Mouse (Mus musculus) heart, embryonic 12.5 days (tissue): ENCODE data around the gene Gm26741. TPM values are rescaled to one million over a fixed set of nuclear protein-coding genes. Genes with fewer than 3 reads are reported as not detected.

ENCODE experiments used
- ATAC-seq: fragments of 200-750 bp; cut with Nextera tagmentation; 2 replicates; pipeline ENCODE4 v1.8.0; 2017; ENCODE audit warnings: moderate TSS enrichment, moderate library complexity; ENCODE audit not compliant: insufficient number of reproducible peaks, low FRiP score
- H3K27ac ChIP-seq: fragments of 300-500 bp; sonication (generic); 2 replicates; pipeline ENCODE4 v1.5.1; 2016; ENCODE audit warnings: mild to moderate bottlenecking, moderate library complexity; ENCODE audit not compliant: poor library complexity, severe bottlenecking
- H3K27me3 ChIP-seq: fragments of 300-500 bp; sonication (generic); replicated peaks from 2 replicates; pipeline ENCODE4 v1.6.1; 2016; ENCODE audit warnings: mild to moderate bottlenecking, moderate library complexity
- H3K36me3 ChIP-seq: fragments of 300-500 bp; sonication (generic); 2 replicates; pipeline ENCODE4 v1.6.1; 2016; ENCODE audit warnings: mild to moderate bottlenecking, moderate library complexity
- H3K4me1 ChIP-seq: fragments of 300-500 bp; sonication (generic); replicated peaks from 2 replicates; pipeline ENCODE4 v1.6.1; 2016; ENCODE audit warnings: mild to moderate bottlenecking
- H3K4me2 ChIP-seq: fragments of 300-500 bp; sonication (generic); 2 replicates; pipeline ENCODE4 v1.6.1; 2016; ENCODE audit warnings: mild to moderate bottlenecking, moderate library complexity
- H3K4me3 ChIP-seq: fragments of 300-500 bp; sonication (generic); 2 replicates; pipeline ENCODE4 v1.5.1; 2016; ENCODE audit warnings: mild to moderate bottlenecking
- H3K9ac ChIP-seq: fragments of 300-500 bp; sonication (generic); 2 replicates; pipeline ENCODE4 v1.6.1; 2016; ENCODE audit warnings: mild to moderate bottlenecking, moderate library complexity
- H3K9me3 ChIP-seq: fragments of 300-500 bp; sonication (generic); replicated peaks from 2 replicates; pipeline ENCODE4 v1.6.1; 2016; ENCODE audit warnings: mild to moderate bottlenecking, moderate library complexity
- WGBS: fragments of 180-500 bp; shearing (Covaris S2); methylation state at CpG from one replicate; pipeline ENCODE4 v1.1.7; 2016; 5-methylcytosine and 5-hydroxymethylcytosine counted together
- polyA plus RNA-seq: library from polyadenylated mRNA; unstranded; fragments of >200 nt; fragmentation: Nextera tagmentation; extraction: Ambion mirVana; gene quantifications from 2 replicates; pipeline ENCODE4 v1.2.1, GENCODE M21; 2016

Gene Gm26741
- polyA plus RNA-seq, 1 experiment from 2014 or later = not detected

DNA sequence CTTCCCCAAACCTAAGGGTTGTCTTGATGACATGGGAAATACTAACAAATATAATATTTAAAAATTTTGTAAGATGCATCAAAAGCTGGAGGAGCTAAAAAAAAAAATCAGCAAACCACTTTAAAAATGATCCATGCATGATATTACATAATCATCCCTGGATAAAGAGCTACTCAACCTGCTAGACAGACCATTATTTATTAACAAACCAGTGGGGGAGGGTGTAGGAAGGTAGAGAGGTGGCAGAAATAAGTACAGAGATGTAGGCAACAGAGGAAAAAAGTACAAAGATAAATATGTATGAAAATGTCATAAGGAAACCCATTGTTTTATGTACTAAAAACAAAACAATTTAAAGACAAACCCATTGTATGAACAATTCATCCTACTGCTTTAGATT is 16.1 kb downstream of the Gm26741 start:
- Histone ChIP-seq H3K9ac (no peak overlapping the region), H3K36me3 (no peaks in the 10 kb centered on the region; the same call in 1 of the 2 replicates), H3K4me2 (no peak overlapping the region), H3K27me3 (no peaks in the 10 kb centered on the region), H3K4me1 (no peaks in the 10 kb centered on the region), H3K27ac (no peak overlapping the region), H3K4me3 (no peak overlapping the region), H3K9me3 (no peaks in the 10 kb centered on the region)
- no peak for ATAC-seq

DNA sequence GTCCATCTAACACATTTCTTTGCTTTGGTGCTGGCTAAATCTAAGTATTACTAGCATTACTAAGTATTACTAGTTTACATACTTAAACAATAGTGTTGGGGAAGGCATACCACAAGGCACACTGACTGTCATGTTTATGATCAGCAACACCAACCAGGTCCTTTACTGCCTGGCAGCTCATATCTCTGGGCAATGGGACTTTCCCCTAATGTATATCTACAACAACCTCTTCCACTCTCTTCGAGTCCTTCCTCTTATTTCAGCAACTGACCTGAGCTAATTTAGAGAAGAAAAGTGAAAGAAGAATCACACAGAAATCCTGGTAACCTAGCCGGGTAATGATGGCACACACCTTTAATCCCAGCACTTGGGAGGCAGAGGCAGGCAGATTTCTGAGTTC is 17.9 kb downstream of the Gm26741 start:
- Histone ChIP-seq H3K4me3 (no peak overlapping the region), H3K36me3 (no peaks in the 10 kb centered on the region; the same call in 1 of the 2 replicates), H3K9me3 (no peaks in the 10 kb centered on the region), H3K4me2 (no peak overlapping the region), H3K27ac (no peak overlapping the region), H3K27me3 (no peaks in the 10 kb centered on the region), H3K4me1 (peaks cover 3% of the 10 kb centered on the region; the same call in 1 of the 2 replicates), H3K9ac (no peak overlapping the region)
- ATAC-seq = no peak
- 79% methylated on average over 2 of the region's 2 CpGs for WGBS

DNA sequence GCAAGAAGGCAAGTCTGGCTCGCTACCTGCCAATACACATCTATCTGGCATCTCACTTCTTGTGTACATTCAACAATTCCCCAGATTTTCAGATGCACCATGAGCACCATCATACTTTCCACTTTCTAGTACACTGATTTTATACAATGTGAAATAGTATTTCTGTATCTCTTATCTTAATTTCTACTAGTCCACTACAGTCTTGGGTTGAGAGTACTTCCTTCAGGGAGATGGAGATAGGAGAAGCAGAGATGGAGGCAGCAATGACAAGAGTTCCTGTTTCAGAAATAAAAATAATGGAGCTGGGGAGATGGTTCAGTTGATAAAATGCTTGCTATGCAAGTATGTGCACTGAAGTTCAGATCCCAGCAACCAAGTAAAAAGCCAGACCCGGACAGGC is 19.2 kb downstream of the Gm26741 start:
- Histone ChIP-seq H3K27ac (no peak overlapping the region), H3K4me3 (no peak overlapping the region), H3K36me3 (no peaks in the 10 kb centered on the region), H3K4me1 (peaks cover 3% of the 10 kb centered on the region; the same call in 1 of the 2 replicates), H3K9me3 (no peaks in the 10 kb centered on the region), H3K27me3 (no peaks in the 10 kb centered on the region), H3K4me2 (no peak overlapping the region), H3K9ac (no peak overlapping the region)
- WGBS = 94% methylated on average over 2 of the region's 2 CpGs
- ATAC-seq = no peak

DNA sequence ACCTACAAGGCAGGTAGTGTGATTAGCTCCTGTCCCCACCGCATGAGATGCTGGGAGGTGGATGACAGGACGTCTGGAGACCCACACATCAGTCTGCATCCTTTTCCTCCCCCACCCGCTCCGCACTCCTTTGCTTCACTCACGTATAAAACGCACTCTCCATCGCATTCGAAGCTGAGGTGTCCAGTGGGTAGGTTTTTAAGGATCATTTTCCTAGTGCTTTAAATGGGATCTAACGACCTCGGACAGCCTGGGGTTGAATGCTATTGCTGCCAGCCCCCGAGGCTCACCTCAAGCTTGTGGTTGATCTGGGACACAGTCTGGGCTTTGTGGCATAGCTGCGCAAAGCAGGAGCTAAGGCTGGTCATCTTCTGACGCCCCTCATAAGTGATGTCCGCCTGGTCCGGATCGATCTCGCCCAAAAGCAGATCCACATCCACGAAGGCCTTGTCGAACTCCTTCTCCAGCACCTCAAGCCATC is 22.8 kb downstream of the Gm26741 start:
- Histone ChIP-seq H3K4me1 (peaks cover 3% of the 10 kb centered on the region; the same call in 1 of the 2 replicates), H3K4me2 (peak overlapping the region; percentile 94), H3K9ac (peak overlapping the region; percentile 92), H3K36me3 (no peaks in the 10 kb centered on the region), H3K27ac (peak overlapping the region; percentile 91), H3K4me3 (peak overlapping the region; percentile 99), H3K27me3 (no peaks in the 10 kb centered on the region), H3K9me3 (no peaks in the 10 kb centered on the region)
- peak; percentile 58 for ATAC-seq
- under 1% methylated on average over 19 of the region's 19 CpGs for WGBS

DNA sequence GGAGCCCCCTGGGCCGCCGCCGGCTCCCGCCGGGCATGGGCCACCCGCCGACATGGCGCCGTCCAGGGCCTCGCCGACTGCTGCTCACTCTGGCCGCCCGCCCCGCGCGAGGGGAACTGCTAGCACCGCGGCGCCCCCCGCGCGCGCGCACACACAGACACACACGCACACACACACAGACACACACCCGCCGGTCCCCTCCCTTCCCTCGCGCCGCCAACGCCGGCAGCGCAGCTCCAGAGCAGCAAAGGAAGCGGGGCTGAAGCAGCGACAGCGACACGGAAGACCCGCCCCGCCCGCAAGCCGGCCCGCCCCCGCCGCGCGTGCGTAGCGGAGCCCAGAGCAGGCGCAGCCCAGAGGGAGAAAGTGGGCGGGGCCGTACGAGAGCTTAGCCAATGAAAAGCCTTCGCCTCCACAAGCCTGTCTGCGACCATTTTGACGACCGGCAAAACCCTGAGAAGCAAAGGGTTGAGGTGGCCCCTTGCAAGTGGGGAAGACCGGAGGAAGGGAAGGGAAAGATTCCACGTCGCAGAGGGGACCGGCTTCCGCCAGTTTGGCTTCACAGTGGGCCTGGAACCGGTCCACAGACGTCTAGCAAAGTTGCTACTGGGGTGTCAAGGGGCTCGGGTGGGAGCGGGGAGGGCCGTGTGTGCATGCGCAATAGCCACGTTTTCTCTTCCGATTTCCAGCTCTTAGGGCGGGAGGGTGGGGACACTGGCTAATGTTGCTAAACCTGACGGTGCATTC is 23.5 kb downstream of the Gm26741 start, which contains the start of gene Gopc:
Gopc (minus strand) TSS at position 280 of the 747 bp plus-strand sequence.
- H3K4me1 ChIP-seq = peaks cover 3% of the 10 kb centered on the region; the same call in 1 of the 2 replicates
- under 1% methylated on average over 67 of the region's 71 CpGs for WGBS
- peak within 1 kb of the TSS; percentile 92 for H3K9ac ChIP-seq
- no peaks in the 10 kb centered on the region for H3K36me3 ChIP-seq
- peak within 1 kb of the TSS; percentile 91 for H3K27ac ChIP-seq
- peak within 1 kb of the TSS; percentile 94 for H3K4me2 ChIP-seq
- peak within 1 kb of the TSS; percentile 99 for H3K4me3 ChIP-seq
- no peaks in the 10 kb centered on the region for H3K9me3 ChIP-seq
- ATAC-seq = peak; percentile 98
- no peaks in the 10 kb centered on the region for H3K27me3 ChIP-seq

DNA sequence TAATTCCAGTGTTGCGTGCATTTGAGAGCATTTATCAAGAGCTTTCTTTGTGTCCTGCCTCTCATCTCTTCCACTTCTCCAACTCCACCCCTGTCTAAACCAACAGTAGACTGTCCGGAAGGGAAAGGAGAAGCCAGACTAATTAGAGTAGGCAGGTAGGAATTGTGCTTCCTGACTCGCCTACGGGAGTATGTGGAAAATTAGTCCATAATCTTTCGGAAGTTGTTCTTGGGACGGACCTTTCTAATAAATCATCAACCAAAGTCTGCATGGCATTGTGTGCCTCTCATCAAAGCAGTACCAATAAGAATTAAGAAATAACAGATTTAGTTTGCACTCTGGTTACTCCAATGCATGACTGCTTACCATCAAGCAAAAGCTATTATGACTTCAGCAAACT is 24.5 kb downstream of the Gm26741 start:
- no peaks in the 10 kb centered on the region for H3K36me3 ChIP-seq
- H3K27me3 ChIP-seq = no peaks in the 10 kb centered on the region
- no peaks in the 10 kb centered on the region for H3K9me3 ChIP-seq
- H3K9ac ChIP-seq = 0 out of 2 replicates have a peak overlapping the region, but pooled peaks have one; percentile 3
- peak overlapping the region; percentile 99 for H3K4me3 ChIP-seq
- WGBS = 77% methylated on average over 6 of the region's 6 CpGs
- no peak for ATAC-seq
- peak overlapping the region; percentile 94 for H3K4me2 ChIP-seq
- H3K27ac ChIP-seq = no peak overlapping the region
- H3K4me1 ChIP-seq = peaks cover 3% of the 10 kb centered on the region; the same call in 1 of the 2 replicates

DNA sequence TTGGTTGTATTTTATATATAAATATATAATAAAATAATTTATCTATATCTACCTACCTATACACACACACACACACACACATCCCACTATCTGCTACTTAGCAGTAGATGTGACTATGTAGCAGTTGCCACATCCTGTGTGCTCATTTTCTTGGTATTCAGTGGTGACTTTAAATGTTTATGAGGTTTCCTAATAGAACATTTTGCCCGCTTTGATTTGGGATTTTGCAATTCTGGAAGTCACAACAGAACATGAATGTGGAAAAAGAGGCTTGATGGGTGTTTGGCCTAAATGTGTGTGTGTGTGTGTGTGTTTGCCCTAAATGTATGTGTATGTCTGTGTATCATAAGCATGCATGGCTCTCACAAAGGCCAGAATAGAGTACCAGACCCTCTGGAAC is 25.0 kb downstream of the Gm26741 start:
- no peak overlapping the region for H3K9ac ChIP-seq
- H3K4me2 ChIP-seq = no peak overlapping the region
- 91% methylated on average over 1 of the region's 1 CpGs for WGBS
- H3K4me3 ChIP-seq = no peak overlapping the region
- ATAC-seq = no peak
- no peaks in the 10 kb centered on the region for H3K27me3 ChIP-seq
- no peak overlapping the region for H3K27ac ChIP-seq
- H3K9me3 ChIP-seq = no peaks in the 10 kb centered on the region
- H3K4me1 ChIP-seq = peaks cover 3% of the 10 kb centered on the region; the same call in 1 of the 2 replicates
- H3K36me3 ChIP-seq = no peaks in the 10 kb centered on the region

DNA sequence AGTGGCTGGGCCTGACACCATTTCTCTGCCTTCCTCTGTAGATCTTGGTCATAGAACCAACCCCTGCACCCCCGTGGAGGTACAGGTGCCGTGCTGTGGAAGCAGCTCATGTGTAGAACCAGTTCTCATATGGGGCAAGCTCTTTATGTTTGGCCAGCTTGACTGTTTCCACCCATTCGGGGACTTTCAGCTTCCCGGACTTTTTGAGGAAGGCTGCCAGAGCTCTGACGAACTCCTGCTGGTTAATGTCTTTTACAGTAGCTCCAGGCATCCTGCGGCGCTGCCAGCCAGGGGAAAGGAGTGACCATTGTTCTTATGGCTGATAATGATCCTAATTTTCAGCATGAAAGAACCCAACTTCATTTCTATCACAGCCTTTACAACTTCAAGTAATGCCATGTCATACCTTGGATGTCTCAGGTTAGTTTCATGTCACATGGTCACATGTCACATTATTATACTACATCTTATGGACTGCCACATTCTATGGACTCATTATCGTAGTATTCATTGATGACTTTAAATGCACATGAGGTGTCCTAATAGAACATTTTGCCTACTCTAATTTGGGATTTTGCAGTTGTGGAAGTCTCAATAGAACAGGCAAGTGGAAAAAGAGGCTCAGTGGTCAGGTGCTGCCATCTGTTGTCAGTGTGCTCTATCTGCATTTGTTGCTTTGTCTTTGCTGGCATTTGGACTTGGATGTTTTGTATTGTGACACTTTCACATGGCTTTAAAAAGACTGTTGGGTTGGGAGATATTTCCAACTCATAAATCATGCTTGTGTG is 26.4 kb downstream of the Gm26741 start:
- no peak overlapping the region for H3K27ac ChIP-seq
- H3K9me3 ChIP-seq = no peaks in the 10 kb centered on the region
- no peaks in the 10 kb centered on the region for H3K36me3 ChIP-seq
- H3K4me3 ChIP-seq = no peak overlapping the region
- no peak overlapping the region for H3K9ac ChIP-seq
- no peaks in the 10 kb centered on the region for H3K27me3 ChIP-seq
- H3K4me1 ChIP-seq = peaks cover 3% of the 10 kb centered on the region; the same call in 1 of the 2 replicates
- no peak for ATAC-seq
- WGBS = 35% methylated on average over 8 of the region's 8 CpGs
- no peak overlapping the region for H3K4me2 ChIP-seq

DNA sequence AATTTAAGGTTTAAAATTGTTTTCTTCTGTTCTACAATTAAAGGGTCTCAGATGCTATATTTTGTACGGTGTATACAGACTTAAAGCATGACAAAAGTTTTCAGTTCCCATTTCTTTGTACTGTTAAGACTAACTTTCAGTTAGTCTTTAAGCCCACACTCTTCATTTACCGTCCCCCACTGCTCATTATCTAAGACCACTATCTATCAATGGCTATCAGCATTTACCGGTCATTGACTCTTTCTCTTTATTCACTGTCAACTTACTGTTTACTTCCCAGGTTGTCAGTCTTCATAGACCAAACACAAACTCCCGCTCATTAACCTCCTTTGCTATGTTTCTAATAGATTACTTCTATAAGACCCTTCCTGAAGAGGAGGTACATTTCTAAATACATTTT is 28.6 kb downstream of the Gm26741 start:
- no peak overlapping the region for H3K9ac ChIP-seq
- H3K4me3 ChIP-seq = no peak overlapping the region
- H3K27me3 ChIP-seq = no peaks in the 10 kb centered on the region
- no peaks in the 10 kb centered on the region for H3K36me3 ChIP-seq
- no peak overlapping the region for H3K4me2 ChIP-seq
- H3K9me3 ChIP-seq = no peaks in the 10 kb centered on the region
- H3K27ac ChIP-seq = no peak overlapping the region
- no peaks in the 10 kb centered on the region for H3K4me1 ChIP-seq
- WGBS = 52% methylated on average over 4 of the region's 4 CpGs
- no peak for ATAC-seq

DNA sequence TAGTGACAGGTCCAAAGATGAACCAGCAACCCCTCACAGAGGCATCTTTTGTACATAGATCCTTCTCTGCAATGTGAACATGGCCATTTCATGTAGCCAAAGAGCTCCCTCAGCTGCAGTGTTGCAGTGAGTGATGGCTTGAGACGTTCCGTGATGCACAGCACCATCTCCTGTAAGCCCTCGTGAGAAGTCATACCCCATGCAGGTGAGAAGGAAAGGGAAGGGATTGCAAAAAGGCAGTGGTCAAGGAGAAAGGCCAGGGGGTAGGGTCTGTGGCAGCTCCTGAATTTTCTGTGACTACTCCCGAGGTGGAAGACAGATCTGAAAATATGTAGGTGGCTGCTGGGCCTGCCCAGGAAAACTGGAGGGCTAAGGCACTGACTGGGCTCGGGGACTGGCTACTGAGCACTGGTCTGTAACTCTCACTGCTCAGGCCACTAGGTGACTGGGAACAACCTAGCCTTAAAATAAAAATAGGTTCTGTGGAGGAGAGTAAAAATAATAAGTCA is 30.4 kb downstream of the Gm26741 start, which contains the start of gene Nepn:
Nepn (plus strand) TSS at position 51 of the 509 bp plus-strand sequence.
- Histone ChIP-seq H3K9me3 (no peaks in the 10 kb centered on the region), H3K4me3 (no peak within 1 kb of the TSS), H3K27ac (no peak within 1 kb of the TSS), H3K36me3 (no peaks in the 10 kb centered on the region), H3K27me3 (no peaks in the 10 kb centered on the region), H3K4me1 (no peaks in the 10 kb centered on the region), H3K9ac (no peak within 1 kb of the TSS), H3K4me2 (no peak within 1 kb of the TSS)
- ATAC-seq = no peak
- WGBS = 63% methylated on average over 5 of the region's 5 CpGs

DNA sequence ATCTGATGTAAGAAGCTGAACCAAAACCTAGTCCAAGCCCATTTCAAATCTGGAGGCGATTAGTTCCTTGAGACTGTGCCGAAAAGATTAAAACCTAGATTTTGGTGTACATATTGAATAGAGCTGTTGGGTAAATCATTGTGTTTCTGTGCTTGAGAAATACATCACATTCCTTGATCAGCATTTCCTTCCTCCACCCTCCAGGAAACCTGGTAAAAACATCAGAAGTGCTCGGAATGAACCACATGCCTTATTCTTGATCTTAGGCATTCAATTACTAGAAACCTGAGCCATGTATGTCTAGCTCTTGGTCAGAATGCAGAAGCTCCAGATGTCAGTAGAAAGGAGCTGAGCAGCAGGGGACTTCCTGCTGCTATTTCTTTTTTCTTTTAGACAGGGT is 30.9 kb downstream of the Gm26741 start:
- H3K36me3 ChIP-seq = no peaks in the 10 kb centered on the region
- H3K4me1 ChIP-seq = no peaks in the 10 kb centered on the region
- no peak overlapping the region for H3K9ac ChIP-seq
- no peaks in the 10 kb centered on the region for H3K9me3 ChIP-seq
- no peak for ATAC-seq
- no peak overlapping the region for H3K4me3 ChIP-seq
- no peak overlapping the region for H3K4me2 ChIP-seq
- no peak overlapping the region for H3K27ac ChIP-seq
- H3K27me3 ChIP-seq = no peaks in the 10 kb centered on the region
- WGBS = 71% methylated on average over 3 of the region's 3 CpGs
